17 mouse cellular contexts compared by ENCODE assay signal in the genomic region with DNA sequence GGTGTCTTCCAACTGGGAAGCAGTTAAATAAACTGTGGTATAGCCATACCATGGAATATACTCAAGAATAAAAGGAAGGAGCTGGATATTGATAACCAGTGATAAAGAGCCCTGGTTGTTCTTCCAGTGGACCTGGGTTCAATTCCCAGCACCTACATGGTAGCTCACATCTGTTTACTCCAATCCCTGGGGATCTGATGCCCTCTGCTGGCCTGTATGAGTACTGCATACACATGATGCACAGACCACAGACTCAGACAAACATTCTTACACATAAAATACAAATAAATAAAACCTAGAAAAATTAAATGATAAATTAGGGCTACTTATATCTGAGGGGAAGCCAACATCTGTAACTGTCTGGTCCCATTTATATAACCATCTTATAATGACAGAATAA.
DNase-seq lines count a peak whose midpoint lies in the region; ATAC-seq and TF ChIP-seq lines count a peak whose summit lies in the region.
"Had no signal": no experiment of that assay in that cellular context is flagged by ENCODE, and none has a peak within 500 bp of the region (broad histone marks: within the 10 kb centered on the region; RNA-seq: fewer than 3 reads in every experiment).

No protein-coding gene starts in this region.

- no peak for DNase-seq in midbrain, postnatal 0 days (ENCODE audit: low spot score)
- DNase-seq in midbrain, embryonic 10.5 days (ENCODE audit: low spot score): no peak
- peak; percentile 16 for DNase-seq in NIH3T3 (ENCODE audit: low read depth)
- no peak for DNase-seq in stomach, postnatal 0 days (ENCODE audit: low spot score)
- DNase-seq in frontal cortex, postnatal 36 days (ENCODE audit: low spot score in 2 of 2): no peak
- DNase-seq: cerebellum, adult 9-11 months; heart, adult 18-20 months; heart, postnatal 36 days; kidney, postnatal 4 days; lung, postnatal 14 days; right cerebral cortex, postnatal 14 days; thymus, postnatal 14 days had no signal

- H3K27me3 ChIP-seq in intestine, postnatal 0 days (replicated peaks; ENCODE audit: control insufficient read depth, insufficient read depth, low read length): no peaks in the 10 kb centered on the region
- no peaks in the 10 kb centered on the region for H3K27me3 ChIP-seq in intestine, embryonic 16.5 days (replicated peaks; ENCODE audit: control insufficient read depth, insufficient read depth, low read length)
- no peaks in the 10 kb centered on the region for H3K27me3 ChIP-seq in midbrain, postnatal 0 days (ENCODE audit: insufficient read depth, low read length)
- no peaks in the 10 kb centered on the region for H3K27me3 ChIP-seq in midbrain, embryonic 10.5 days (ENCODE audit: low read depth, poor library complexity, severe bottlenecking)
- H3K27me3 ChIP-seq in stomach, postnatal 0 days (ENCODE audit: control insufficient read depth, insufficient read depth, low read length): no peaks in the 10 kb centered on the region
- H3K27me3 ChIP-seq: intestine, embryonic 15.5 days; limb, embryonic 13.5 days; midbrain, embryonic 12.5 days had no signal

- H3K9ac ChIP-seq in intestine, postnatal 0 days (ENCODE audit: low read depth, low read length): no peak overlapping the region
- no peak overlapping the region for H3K9ac ChIP-seq in intestine, embryonic 16.5 days (ENCODE audit: low read depth, low read length)
- H3K9ac ChIP-seq in midbrain, postnatal 0 days (replicated peaks; ENCODE audit: low read length, poor library complexity, severe bottlenecking): no peak overlapping the region
- H3K9ac ChIP-seq in stomach, postnatal 0 days (ENCODE audit: low read length): no peak overlapping the region
- H3K9ac ChIP-seq: intestine, embryonic 15.5 days; limb, embryonic 13.5 days; midbrain, embryonic 12.5 days had no signal

- no peak overlapping the region for H3K27ac ChIP-seq in intestine, postnatal 0 days (ENCODE audit: low read depth, low read length)
- H3K27ac ChIP-seq in intestine, embryonic 16.5 days (ENCODE audit: low read length): no peak overlapping the region
- H3K27ac ChIP-seq in midbrain, postnatal 0 days (ENCODE audit: low read depth, low read length): no peak overlapping the region
- H3K27ac ChIP-seq in midbrain, embryonic 10.5 days (replicated peaks): no peak overlapping the region
- H3K27ac ChIP-seq in stomach, postnatal 0 days (replicated peaks): no peak overlapping the region
- H3K27ac ChIP-seq: intestine, embryonic 15.5 days; limb, embryonic 13.5 days; midbrain, embryonic 12.5 days had no signal

- H3K36me3 ChIP-seq in intestine, postnatal 0 days (ENCODE audit: control insufficient read depth, insufficient read depth): peaks cover 14% of the 10 kb centered on the region
- H3K36me3 ChIP-seq in intestine, embryonic 16.5 days (ENCODE audit: control insufficient read depth, insufficient read depth, low read length): peaks cover 10% of the 10 kb centered on the region
- peaks cover 26% of the 10 kb centered on the region for H3K36me3 ChIP-seq in midbrain, postnatal 0 days (ENCODE audit: insufficient read depth, low read length)
- H3K36me3 ChIP-seq in midbrain, embryonic 10.5 days: peaks cover 23% of the 10 kb centered on the region
- 0 out of 2 replicates have a peak, but pooled peaks cover 6% of the 10 kb centered on the region for H3K36me3 ChIP-seq in stomach, postnatal 0 days (ENCODE audit: control insufficient read depth, insufficient read depth, low read length)

- H3K4me2 ChIP-seq in intestine, postnatal 0 days (replicated peaks; ENCODE audit: low read depth): no peak overlapping the region
- H3K4me2 ChIP-seq in intestine, embryonic 16.5 days (ENCODE audit: low read depth, low read length): no peak overlapping the region
- H3K4me2 ChIP-seq in midbrain, postnatal 0 days (ENCODE audit: low read depth, low read length, poor library complexity, severe bottlenecking): no peak overlapping the region
- no peak overlapping the region for H3K4me2 ChIP-seq in stomach, postnatal 0 days (replicated peaks; ENCODE audit: low read depth)
- H3K4me2 ChIP-seq: intestine, embryonic 15.5 days; limb, embryonic 13.5 days; midbrain, embryonic 12.5 days had no signal

- no peaks in the 10 kb centered on the region for H3K9me3 ChIP-seq in intestine, postnatal 0 days (ENCODE audit: control insufficient read depth)
- no peaks in the 10 kb centered on the region for H3K9me3 ChIP-seq in intestine, embryonic 16.5 days (ENCODE audit: control insufficient read depth, low read length)
- H3K9me3 ChIP-seq in midbrain, postnatal 0 days (ENCODE audit: low read length): no peaks in the 10 kb centered on the region
- H3K9me3 ChIP-seq in midbrain, embryonic 10.5 days (replicated peaks): peaks cover 10% of the 10 kb centered on the region; the same call in 1 of the 2 replicates
- H3K9me3 ChIP-seq in stomach, postnatal 0 days (ENCODE audit: control insufficient read depth, low read length): no peaks in the 10 kb centered on the region
- H3K9me3 ChIP-seq: intestine, embryonic 15.5 days had no signal

- TF ChIP-seq CTCF in intestine, postnatal 0 days (IDR thresholded peaks at IDR 0.05; ENCODE audit: low read depth): peak; percentile 62
- peak; percentile 65 for TF ChIP-seq CTCF in midbrain, postnatal 0 days (IDR thresholded peaks at IDR 0.05)
- peak; percentile 64 for TF ChIP-seq CTCF in stomach, postnatal 0 days (IDR thresholded peaks at IDR 0.05; ENCODE audit: low read depth)

- no peak overlapping the region for H3K4me3 ChIP-seq in intestine, postnatal 0 days (ENCODE audit: low read depth, low read length)
- H3K4me3 ChIP-seq in intestine, embryonic 16.5 days (ENCODE audit: low read length): no peak overlapping the region
- no peak overlapping the region for H3K4me3 ChIP-seq in midbrain, postnatal 0 days (ENCODE audit: low read depth, low read length)
- H3K4me3 ChIP-seq in midbrain, embryonic 10.5 days: no peak overlapping the region
- H3K4me3 ChIP-seq in stomach, postnatal 0 days (ENCODE audit: low read depth, low read length): no peak overlapping the region
- H3K4me3 ChIP-seq: intestine, embryonic 15.5 days; limb, embryonic 13.5 days; midbrain, embryonic 12.5 days had no signal

- no peaks in the 10 kb centered on the region for H3K4me1 ChIP-seq in intestine, postnatal 0 days (replicated peaks; ENCODE audit: control insufficient read depth, insufficient read depth, low read length)
- 0 out of 2 replicates have a peak, but pooled peaks cover 5% of the 10 kb centered on the region for H3K4me1 ChIP-seq in intestine, embryonic 16.5 days (ENCODE audit: control insufficient read depth, insufficient read depth, low read length)
- H3K4me1 ChIP-seq in midbrain, postnatal 0 days (ENCODE audit: insufficient read depth, low read length): no peaks in the 10 kb centered on the region
- H3K4me1 ChIP-seq in midbrain, embryonic 10.5 days: peaks cover 7% of the 10 kb centered on the region
- H3K4me1 ChIP-seq in stomach, postnatal 0 days (replicated peaks; ENCODE audit: control insufficient read depth, insufficient read depth): no peaks in the 10 kb centered on the region
- H3K4me1 ChIP-seq: intestine, embryonic 15.5 days had no signal

- ATAC-seq in intestine, postnatal 0 days: no peak
- ATAC-seq in intestine, embryonic 16.5 days: no peak
- no peak for ATAC-seq in midbrain, postnatal 0 days (ENCODE audit: low FRiP score)
- no peak for ATAC-seq in stomach, postnatal 0 days (ENCODE audit: low FRiP score, low TSS enrichment)
- ATAC-seq: intestine, embryonic 15.5 days had no signal

- no peak for TF ChIP-seq EP300 in stomach, postnatal 0 days (optimal IDR thresholded peaks at IDR 0.05)
